Mouse (Mus musculus) spleen, adult 2 months (tissue): Measurements from ENCODE around the gene Txlnb. TPM values are rescaled to one million over a fixed set of nuclear protein-coding genes. Genes with fewer than 3 reads are reported as not detected.

Source experiments
- DNase-seq, 2 experiments: peaks; one replicate each; pipeline versions ENCODE4 v3.0.0 to v3.0.0-alpha.2; 2012 to 2021; ENCODE audit warnings: low spot score in 2 of 2, low read depth in 1 of 2
- H3K27ac ChIP-seq: fragments of 200-500 bp; 2 replicates; pipeline ENCODE4 v1.5.1; 2012; ENCODE audit warnings: low read length, inconsistent platforms; ENCODE audit not compliant: insufficient read depth
- H3K27me3 ChIP-seq: fragments of 200-500 bp; 2 replicates; pipeline ENCODE4 v1.6.1; 2012; ENCODE audit warnings: mild to moderate bottlenecking, moderate library complexity, low read length, inconsistent platforms; ENCODE audit not compliant: control insufficient read depth, insufficient read depth
- H3K36me3 ChIP-seq: fragments of 200-500 bp; 2 replicates; pipeline ENCODE4 v1.6.1; 2012; ENCODE audit warnings: mild to moderate bottlenecking, low read length, inconsistent platforms; ENCODE audit not compliant: control insufficient read depth, insufficient read depth
- H3K4me1 ChIP-seq: fragments of 200-500 bp; 2 replicates; pipeline ENCODE4 v1.6.1; 2011; ENCODE audit warnings: inconsistent platforms; ENCODE audit not compliant: control insufficient read depth, insufficient read depth, insufficient read length
- H3K4me3 ChIP-seq: fragments of 200-500 bp; 2 replicates; pipeline ENCODE4 v1.5.1; 2011; ENCODE audit warnings: mild to moderate bottlenecking, inconsistent platforms; ENCODE audit not compliant: insufficient read depth, insufficient read length; ENCODE audit errors: extremely low read depth
- CTCF ChIP-seq: fragments of 200-500 bp; IDR thresholded peaks from 2 replicates; pipeline ENCODE4 v1.5.1; 2011; ENCODE audit warnings: mild to moderate bottlenecking, inconsistent platforms; ENCODE audit not compliant: insufficient read depth, insufficient read length, insufficient replicate concordance; ENCODE audit errors: extremely low read depth
- POLR2A ChIP-seq: fragments of 200-500 bp; IDR thresholded peaks from 2 replicates; pipeline ENCODE4 v1.6.1; 2011; ENCODE audit warnings: low read depth, low read length, inconsistent platforms
- WGBS: fragments of 180-500 bp; shearing (Covaris S2); methylation state at CpG from one replicate; pipeline ENCODE4 v1.1.7; 2018; 5-methylcytosine and 5-hydroxymethylcytosine counted together
- polyA plus RNA-seq: library from polyadenylated mRNA; depleted of rRNA; stranded (reverse); fragments of >200 nt; gene quantifications from 2 replicates; pipeline ENCODE4 v1.2.3, GENCODE M21; 2012

The Txlnb gene
- polyA plus RNA-seq, 1 experiment, result 0.11 TPM

- no peak overlapping the region for H3K27ac ChIP-seq
- no peak for DNase-seq
- no peaks in the 10 kb centered on the region for H3K4me1 ChIP-seq
- no peaks in the 10 kb centered on the region for H3K27me3 ChIP-seq
- WGBS, result 59% methylated on average over 12 of the region's 12 CpGs
- TF ChIP-seq POLR2A (no peak), CTCF (no peak)
- no peak overlapping the region for H3K4me3 ChIP-seq
- no peaks in the 10 kb centered on the region for H3K36me3 ChIP-seq
These were observed 31.4 kb downstream of the Txlnb start for GRCm38 (mm10) chr10:17827391-17827790.

DNA sequence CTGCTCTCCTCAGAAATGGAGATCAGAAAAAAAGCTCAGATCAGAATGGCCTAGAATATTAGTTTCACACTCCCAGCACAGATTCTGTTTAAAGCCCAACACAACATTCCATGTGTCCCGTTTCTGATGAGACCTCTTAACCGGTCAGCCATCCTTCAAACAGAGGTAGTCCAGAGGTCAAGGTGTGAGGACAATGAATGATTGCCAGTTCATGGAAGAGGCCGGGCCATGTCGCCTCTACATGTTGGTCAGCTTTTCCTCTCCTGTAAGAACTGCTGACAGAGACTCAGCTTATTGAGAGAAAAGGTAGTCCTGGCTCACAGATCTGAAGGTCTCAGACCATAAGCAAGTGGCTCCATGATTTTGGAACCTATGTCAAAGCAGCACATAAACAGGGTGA lies 33.2 kb downstream of the Txlnb start:
- WGBS, result 94% methylated on average over 4 of the region's 4 CpGs

DNA sequence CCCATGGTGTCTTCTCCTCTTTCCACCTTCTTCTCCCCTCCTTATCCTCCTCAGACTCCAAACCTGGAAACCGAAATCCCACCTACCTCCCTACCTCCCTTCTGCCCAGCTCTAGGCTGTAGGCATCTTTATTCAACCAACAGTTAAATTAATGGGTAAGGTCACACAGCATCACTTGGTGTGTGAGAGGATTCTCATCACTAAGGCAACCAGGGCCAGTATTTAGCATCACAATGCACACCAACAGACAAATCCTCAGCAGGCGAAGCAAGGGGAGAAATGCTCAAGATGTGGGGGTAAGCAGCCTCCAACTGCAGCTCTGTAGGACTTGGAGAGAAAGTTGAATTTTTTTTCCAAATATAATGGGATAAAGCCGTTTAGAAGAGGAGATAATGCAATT lies 35.0 kb downstream of the Txlnb start:
- 80% methylated on average over 3 of the region's 3 CpGs for WGBS
- Histone ChIP-seq H3K27ac (no peak overlapping the region), H3K27me3 (no peaks in the 10 kb centered on the region), H3K4me1 (no peaks in the 10 kb centered on the region), H3K36me3 (no peaks in the 10 kb centered on the region), H3K4me3 (no peak overlapping the region)
- DNase-seq, result no peak
- TF ChIP-seq POLR2A (no peak), CTCF (no peak)

More for the DNA sequence above, 33.2 kb downstream of the Txlnb start:
- no peak overlapping the region for H3K27ac ChIP-seq
- H3K27me3 ChIP-seq, result no peaks in the 10 kb centered on the region
- no peaks in the 10 kb centered on the region for H3K36me3 ChIP-seq
- H3K4me3 ChIP-seq, result no peak overlapping the region
- H3K4me1 ChIP-seq, result no peaks in the 10 kb centered on the region
- TF ChIP-seq POLR2A, result no peak
- no peak for DNase-seq

DNA sequence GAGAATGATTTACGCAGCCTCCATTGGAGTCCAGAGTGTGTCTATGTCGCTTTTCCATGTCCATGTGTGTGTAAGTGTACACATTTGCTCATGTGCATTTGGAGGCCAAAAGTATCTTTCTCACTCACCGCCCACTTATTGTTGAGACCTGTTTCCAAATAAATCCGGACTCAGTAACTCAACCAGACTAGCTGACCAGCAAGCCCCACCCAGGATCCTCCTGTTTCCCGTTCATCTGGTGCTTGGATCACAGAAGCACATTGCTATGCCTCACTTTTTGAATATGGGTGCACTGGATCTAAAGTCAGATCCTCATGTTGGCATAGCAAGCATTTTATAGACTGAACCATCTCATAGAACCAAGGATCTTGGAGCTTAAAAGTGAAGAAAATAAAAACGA lies 39.0 kb downstream of the Txlnb start:
- H3K4me1 ChIP-seq, result no peaks in the 10 kb centered on the region
- H3K36me3 ChIP-seq, result no peaks in the 10 kb centered on the region
- no peak overlapping the region for H3K4me3 ChIP-seq
- no peak for DNase-seq
- TF ChIP-seq POLR2A (no peak), CTCF (no peak)
- WGBS, result 90% methylated on average over 6 of the region's 6 CpGs
- no peaks in the 10 kb centered on the region for H3K27me3 ChIP-seq
- no peak overlapping the region for H3K27ac ChIP-seq

GRCm38 (mm10) chr10:17836275-17836674 lies 40.2 kb downstream of the Txlnb start:
- TF ChIP-seq POLR2A, result no peak
- TF ChIP-seq CTCF, result no peak
- Histone ChIP-seq H3K27ac (no peak overlapping the region), H3K4me3 (no peak overlapping the region), H3K4me1 (no peaks in the 10 kb centered on the region), H3K27me3 (no peaks in the 10 kb centered on the region), H3K36me3 (no peaks in the 10 kb centered on the region)
- no peak for DNase-seq
- WGBS, result 93% methylated on average over 1 of the region's 1 CpGs

- H3K4me3 ChIP-seq, result no peak overlapping the region
- WGBS, result 59% methylated on average over 3 of the region's 3 CpGs
- TF ChIP-seq CTCF, result no peak
- no peak for TF ChIP-seq POLR2A
- H3K4me1 ChIP-seq, result no peaks in the 10 kb centered on the region
- H3K27ac ChIP-seq, result no peak overlapping the region
- H3K36me3 ChIP-seq, result no peaks in the 10 kb centered on the region
- DNase-seq, result no peak
- no peaks in the 10 kb centered on the region for H3K27me3 ChIP-seq
These were observed 46.0 kb downstream of the Txlnb start for GRCm38 (mm10) chr10:17842030-17842429.

DNA sequence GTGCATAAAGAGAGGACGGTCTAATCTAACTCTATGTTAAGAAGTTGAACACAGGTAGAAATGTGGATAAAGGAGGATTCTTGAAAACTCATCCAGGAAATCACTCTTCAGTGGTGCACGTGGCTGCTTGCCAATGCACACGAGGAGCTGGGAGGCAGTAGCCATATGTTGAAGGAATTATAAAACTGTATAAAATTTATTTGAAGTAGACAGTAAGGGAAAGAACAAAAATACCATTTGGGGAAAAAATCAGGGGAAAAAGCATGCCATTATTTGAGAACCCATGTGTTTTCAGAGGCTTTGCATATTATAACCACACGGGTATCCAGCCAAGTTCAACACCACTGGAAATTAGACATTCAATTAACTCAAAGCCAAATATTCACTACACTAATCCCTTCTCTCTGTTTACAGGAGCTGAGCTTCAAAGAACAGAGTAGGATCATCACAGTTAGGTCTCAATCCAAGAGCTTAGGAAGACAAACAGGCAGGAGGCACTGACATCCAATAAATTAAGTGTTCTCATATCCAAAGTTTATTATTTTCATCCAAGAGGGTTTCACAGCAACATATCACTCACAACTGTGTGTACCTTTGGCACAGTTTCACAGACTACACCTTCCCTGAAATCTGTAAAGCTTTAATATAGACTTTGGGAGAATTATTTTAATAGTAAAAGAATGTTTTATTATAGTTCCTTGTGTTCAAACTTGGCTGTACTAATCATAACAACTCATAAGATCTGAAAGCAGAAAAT lies 48.9 kb downstream of the Txlnb start:
- Histone ChIP-seq H3K36me3 (no peaks in the 10 kb centered on the region), H3K4me1 (no peaks in the 10 kb centered on the region), H3K4me3 (no peak overlapping the region), H3K27me3 (no peaks in the 10 kb centered on the region), H3K27ac (no peak overlapping the region)
- TF ChIP-seq CTCF, result no peak
- TF ChIP-seq POLR2A, result no peak
- DNase-seq, result no peak
- 81% methylated on average over 4 of the region's 4 CpGs for WGBS
